Mouse (Mus musculus) B cell, adult 2 months (primary cell): ENCODE measurements around the gene Slc25a44.
A peak's percentile ranks its signal among the peaks of the same experiment; 100 is the strongest.
"Not testable (repeated sequence)": the region's sequence is repeated elsewhere in the genome, so short reads cannot be mapped to it uniquely, and the experiment has no call there.

ENCODE experiments used
- DNase-seq, 2 experiments: peaks; one replicate each; pipeline ENCODE4 v3.0.0; 2022

The Slc25a44 gene

DNA sequence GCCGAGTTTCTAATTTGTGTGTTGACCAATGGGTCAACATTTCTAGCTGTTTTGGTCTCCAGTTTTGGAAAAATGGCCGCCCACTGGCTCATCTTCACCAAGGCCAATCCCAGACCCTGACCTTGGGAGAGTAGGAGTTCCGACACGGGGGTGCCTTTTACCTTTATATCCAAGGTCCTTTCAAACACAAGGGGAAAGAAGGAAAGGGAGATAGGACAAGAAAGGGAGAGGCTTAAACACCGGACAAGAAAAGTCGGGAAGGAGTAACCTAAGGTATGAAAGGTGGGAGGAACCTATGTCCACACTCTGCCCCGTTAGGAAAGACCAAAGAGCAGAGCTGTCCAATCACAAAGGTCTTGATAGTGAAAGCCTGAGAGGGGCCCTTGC is 14.3 kb downstream of the Slc25a44 start:
- DNase-seq, result no peak

DNA sequence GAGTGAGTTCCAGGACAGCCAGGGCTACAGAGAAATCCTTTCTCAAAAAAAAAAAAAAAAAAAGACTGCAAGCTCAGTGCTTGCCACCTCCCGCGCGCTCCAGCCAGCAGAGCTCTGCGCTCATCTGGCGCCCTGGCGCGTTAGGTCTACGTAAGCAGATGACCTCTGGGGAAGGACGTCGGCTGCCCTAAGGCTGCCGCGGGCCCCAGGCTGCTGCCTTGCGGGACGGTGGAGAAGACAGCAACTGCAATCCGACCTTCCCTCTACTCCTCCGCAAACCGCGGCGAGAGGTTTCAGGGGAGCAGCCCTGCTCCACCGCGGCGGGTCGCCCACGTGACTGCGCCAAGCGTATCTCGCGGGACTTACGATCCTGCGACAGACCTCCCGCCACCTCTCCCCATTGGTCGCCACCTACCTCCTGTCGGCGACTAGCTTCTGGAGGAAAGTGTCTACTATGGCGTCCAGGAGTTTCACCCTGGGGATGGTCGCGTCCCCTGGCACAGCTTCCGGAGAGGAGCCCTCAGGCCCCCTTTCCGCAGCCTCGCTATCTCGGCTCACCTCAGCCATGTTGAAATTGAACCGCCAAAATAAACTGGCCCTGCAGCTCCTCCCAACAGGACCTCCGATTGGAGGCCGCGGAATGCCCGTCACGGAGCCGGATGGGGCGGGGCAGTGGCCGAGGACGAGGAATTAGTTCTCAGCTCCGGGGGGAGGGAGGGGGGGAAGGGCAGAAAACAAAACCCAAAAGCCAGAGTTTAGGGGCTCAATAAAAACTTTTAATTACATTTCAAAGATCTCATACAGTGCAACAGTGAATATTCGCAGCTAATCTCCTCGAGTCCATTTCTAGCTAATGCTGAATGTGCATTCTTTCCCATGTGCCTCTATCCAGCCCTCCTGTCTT is 14.9 kb downstream of the Slc25a44 start, which contains the start of gene Pmf1:
Gene Pmf1, minus strand, starts transcription at position 591 of the 904 bp plus-strand sequence.
- peak; percentile 93 for DNase-seq

DNA sequence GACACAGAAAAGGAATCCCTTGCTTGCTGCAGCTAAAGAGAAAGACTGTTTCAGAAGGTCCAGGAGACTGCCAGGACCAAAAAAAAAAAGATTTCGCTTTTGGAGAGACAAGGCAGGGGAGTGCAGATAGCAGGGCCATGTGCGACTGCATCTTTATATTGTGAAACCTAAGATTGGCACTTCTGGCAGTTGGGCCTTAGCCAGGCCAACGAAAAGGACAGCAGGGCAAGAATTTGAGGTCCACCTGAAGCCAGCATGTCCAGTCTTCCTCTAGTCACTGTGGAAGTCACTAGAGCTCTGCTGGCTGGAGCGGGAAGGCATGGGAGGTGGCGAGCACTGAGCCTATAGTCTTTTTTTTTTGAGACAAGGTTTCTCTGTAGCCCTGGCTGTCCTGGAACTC is 16.0 kb downstream of the Slc25a44 start:
- DNase-seq, result no peak

DNA sequence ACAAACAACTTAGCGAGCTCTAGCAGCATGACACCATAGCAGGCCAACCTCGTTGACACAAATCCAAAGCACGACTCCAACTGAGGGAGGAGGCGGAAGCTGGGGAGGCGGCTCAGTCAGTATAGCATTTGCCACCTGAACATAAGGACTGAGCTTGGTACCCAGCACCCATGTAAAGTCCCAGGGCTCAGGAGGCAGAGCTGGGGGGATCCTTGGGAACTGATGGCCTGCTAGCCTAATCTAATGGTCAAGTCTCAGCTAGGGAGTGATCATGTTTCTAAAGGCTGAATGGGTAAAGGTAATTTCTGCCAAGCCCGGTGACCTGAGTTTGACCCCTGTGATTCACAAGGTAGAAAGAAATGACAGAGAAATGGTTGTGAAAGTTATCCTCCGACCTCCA is 17.4 kb downstream of the Slc25a44 start:
- no peak for DNase-seq

DNA sequence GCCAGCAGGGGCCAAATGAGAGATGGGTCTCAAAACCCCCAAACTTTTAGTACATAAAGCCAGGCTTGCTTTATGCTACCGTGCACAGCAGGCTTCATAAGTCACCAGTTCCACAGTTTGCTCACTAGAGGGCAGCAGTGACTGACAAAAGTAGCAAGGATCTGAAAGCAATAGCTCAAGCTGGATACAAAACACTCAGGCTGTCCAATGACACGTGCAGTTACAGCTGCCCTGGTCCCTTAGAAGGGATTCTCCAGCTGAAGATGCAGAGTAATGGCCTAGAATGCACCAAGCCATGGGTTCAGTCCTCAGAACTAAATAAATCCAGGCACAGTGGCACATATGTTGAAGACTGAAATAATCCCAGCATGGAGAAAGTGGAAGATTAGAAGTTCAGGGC is 17.8 kb downstream of the Slc25a44 start:
- DNase-seq, result peak; percentile 68 to 72

DNA sequence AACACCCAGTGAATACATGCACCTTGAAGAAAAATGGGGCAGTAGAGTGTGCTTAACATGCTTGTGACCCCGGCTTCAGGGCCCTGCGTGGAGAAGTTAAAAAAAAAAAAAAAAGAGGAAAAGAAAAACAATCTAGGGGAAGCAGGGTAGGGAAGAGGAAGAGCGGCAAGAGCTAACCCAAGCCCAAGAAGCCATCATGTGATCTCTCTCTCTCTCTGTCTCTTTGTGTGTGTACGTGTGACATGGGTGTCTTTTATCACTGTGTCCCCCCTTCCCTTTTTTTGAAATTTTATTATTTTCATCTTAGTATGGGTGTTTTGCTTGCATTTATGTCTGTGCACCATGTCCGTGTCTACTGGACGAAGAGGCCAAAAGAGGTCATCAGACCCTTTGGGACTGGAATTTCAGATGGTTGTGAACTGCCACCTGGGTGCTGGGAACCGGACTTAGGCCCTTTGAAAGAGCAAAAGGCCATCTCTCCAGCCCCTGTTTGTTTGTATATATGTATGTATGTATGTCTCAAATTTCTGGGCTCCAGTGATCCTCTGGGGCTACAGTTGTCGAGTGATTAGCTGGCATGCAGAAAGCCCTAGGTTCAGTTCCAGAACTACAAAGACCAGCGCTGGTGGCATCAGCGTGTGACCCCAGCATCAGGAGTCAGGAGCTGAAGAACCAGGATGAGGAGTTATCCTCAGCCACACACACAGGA is 21.3 kb downstream of the Slc25a44 start:
- DNase-seq, result no peak

DNA sequence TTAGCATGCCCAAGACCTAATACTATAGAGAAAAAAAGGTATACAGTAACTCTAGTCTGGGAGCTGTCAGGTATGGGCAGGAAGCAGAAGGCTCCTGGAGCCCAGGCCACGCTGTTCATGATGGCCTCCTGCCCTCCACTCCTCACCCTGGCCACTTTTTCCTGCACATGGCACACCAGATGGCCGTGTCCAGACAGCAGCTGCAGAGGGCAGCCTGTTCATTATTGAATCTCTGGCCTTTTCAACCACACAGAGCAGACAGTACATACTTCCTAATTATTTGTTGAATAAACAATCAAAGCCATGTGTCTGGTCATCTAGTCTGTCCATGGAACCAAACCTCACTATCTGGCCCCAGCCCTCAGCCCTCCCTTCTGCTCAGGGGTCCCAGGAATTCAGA is 26.3 kb downstream of the Slc25a44 start:
- no peak for DNase-seq

DNA sequence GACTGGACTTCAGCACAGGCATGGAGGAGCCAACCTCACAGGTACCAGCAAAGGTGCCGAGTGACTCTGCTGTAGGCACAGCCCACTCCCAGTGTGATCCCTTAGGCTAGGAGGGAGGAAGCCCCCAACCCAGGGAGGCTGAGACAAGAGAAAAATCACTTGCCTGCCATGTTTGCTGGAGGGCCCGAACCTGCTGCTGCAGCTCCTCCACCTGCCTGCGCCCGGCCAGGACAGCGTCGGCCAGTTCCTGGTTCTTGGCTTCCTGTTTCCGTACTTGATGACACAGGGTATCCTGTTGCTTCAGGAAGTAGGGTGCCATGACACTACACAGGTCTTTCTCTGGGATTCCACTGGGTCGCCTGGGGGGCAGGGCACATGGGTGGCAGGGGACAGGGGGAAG is 29.2 kb downstream of the Slc25a44 start:
- DNase-seq, result peak; percentile 50 to 51

DNA sequence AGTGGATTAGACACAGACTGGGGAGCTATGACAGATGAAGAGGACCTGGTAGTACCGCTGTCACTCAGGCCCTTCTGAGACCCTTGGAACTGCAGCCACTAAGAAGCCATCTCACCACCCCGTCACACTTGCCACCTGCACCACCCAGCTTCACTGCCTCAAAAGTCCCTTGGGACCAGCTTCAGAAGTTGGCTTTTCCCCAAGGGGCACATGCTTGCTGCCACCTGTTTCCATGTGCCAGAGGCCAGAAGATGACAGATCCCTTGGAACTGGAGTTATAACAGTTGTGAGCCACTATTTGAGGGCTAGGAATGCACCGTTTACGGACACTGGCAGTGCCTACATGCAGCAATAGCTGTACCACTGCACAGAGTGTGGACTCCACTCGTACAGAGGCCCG is 29.7 kb downstream of the Slc25a44 start:
- DNase-seq, result peak; percentile 63 to 67

DNA sequence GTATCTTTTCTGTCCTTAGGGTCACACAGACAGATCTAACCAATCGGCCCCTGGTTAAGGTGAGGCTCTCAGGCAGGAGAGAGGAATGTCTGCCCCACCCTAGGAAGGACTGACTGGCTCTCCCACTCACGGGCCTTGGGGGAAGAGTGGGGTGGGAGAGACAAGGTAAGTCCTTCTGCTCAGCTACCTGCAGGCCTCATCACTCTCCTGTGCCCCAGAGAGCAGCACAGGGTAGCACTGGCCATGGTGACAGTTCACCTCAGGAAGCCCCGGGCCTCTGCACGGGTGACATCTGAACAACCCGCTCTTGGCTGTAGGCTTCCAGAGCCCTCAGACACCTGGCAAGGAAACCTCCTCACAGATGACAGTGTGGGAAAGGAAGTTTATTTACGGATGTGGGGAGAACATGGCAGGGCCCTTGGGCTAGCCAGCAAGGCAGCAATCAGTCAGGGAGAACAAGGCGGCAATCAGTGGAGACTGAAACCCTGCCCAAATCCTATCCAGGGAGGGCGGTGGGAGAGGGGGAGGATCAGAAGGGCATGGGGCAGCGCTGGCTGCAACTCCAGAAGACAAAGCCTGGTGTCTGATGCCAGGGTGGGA is 31.1 kb downstream of the Slc25a44 start:
- no peak for DNase-seq

DNA sequence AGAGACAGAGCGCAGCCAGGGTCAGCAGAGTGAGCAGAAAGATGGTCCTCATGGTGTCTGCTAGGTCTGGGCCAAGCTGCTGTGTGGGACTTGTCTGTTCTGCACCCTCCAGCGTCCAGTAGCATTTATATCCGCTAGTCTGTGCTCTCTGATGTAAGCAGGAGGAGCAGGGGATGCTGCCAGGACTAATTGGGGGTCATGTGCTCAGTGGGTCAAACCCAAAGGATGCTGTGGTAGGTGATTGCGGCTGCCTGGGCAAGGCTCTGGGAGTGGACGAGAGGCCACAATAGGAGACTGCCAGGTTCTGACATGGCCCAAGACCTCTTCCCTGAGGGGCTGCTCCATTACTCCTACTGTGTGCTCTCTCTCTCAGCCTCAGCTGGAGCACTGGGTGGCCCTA is 40.6 kb downstream of the Slc25a44 start, which contains the start of gene Bglap:
Gene Bglap, minus strand, starts transcription at position 101 of the 400 bp plus-strand sequence.
- DNase-seq, result no peak

DNA sequence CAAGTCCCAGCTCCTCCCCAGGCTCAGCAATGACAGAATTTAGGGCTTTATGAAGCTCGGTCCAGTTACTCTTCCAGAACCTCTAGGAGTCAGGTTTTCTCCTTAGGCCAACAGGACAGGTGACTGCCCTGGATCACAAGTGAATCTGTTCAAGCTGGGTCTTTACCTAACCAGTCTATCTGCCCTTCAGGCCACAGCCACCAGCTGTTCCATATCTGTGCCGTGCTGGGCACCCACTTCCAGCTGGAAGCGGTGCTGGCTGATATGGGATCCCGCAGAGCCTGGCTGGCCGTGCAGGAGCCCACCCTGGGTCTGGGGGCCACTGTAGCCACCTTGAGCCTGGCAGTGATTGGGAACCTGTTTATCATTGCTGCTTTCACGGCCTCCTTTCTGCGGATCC is 42.6 kb downstream of the Slc25a44 start:
- DNase-seq, result not testable (repeated sequence)

DNA sequence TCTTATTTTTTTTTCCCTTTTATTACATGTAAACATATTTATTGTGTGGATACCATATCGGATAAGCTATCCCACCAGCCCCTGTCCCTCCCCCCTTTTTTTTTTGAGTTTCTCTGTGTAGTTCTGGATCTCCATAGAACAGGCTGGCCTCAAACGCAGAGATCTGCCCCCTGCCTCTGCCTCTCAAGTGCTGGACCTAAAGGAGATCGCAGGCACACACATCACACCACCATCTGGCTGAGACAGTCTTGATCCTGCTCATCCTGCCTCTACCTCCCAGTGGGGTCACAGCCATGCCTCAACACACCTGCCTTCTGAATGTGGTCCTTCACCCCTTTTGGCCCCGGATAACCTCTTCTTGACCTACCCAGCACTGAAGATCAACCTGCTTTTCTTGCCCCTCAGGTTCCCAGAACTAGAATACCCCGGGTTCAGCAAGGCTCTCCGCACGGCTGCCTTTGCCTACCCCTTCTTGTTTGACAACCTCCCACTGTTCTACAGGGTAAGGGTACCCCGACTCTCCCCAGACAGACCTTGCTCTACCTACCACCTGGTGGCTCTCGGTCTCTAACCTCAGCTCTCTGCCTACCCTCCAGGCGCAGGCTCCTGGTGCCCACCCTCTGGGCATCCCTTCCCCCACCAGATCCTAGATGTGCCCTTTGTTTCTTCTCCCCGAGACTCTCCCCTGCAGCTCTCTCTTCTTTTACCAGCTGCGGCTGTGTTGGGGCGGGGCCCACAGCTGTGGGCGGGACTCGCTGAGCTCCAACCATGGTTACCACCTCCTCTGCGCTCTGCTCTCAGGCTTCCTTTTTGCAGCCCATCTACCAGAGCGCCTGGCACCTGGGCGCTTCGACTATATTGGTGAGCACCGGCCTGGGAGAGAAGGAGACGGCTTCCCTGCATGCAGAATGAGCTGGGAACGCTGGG is 43.3 kb downstream of the Slc25a44 start:
- DNase-seq, result peak; percentile 57 to 62

DNA sequence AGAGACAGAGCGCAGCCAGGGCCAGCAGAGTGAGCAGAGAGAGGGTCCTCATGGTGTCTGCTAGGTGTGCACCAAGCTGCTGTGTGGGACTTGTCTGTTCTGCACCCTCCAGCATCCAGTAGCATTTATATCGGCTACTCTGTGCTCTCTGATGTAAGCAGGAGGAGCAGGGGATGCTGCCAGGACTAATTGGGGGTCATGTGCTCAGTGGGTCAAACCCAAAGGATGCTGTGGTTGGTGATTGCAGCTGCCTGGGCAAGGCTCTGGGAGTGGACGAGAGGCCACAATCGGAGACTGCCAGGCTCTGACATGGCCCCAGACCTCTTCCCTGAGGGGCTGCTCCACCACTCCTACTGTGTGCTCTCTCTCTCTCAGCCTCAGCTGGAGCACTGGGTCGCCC is 46.3 kb downstream of the Slc25a44 start, which contains the start of gene Bglap2:
Gene Bglap2, minus strand, starts transcription at position 101 of the 400 bp plus-strand sequence.
- DNase-seq, result not testable (repeated sequence)

DNA sequence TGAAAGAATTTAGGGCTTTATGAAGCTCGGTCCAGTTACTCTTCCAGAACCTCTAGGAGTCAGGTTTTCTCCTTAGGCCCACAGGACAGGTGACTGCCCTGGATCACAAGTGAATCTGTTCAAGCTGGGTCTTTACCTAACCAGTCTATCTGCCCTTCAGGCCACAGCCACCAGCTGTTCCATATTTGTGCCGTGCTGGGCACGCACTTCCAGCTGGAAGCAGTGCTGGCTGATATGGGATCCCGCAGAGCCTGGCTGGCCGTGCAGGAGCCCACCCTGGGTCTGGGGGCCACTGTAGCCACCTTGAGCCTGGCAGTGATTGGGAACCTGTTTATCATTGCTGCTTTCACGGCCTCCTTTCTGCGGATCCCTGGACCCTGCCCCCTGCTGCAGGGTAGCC is 48.3 kb downstream of the Slc25a44 start:
- not testable (repeated sequence) for DNase-seq

DNA sequence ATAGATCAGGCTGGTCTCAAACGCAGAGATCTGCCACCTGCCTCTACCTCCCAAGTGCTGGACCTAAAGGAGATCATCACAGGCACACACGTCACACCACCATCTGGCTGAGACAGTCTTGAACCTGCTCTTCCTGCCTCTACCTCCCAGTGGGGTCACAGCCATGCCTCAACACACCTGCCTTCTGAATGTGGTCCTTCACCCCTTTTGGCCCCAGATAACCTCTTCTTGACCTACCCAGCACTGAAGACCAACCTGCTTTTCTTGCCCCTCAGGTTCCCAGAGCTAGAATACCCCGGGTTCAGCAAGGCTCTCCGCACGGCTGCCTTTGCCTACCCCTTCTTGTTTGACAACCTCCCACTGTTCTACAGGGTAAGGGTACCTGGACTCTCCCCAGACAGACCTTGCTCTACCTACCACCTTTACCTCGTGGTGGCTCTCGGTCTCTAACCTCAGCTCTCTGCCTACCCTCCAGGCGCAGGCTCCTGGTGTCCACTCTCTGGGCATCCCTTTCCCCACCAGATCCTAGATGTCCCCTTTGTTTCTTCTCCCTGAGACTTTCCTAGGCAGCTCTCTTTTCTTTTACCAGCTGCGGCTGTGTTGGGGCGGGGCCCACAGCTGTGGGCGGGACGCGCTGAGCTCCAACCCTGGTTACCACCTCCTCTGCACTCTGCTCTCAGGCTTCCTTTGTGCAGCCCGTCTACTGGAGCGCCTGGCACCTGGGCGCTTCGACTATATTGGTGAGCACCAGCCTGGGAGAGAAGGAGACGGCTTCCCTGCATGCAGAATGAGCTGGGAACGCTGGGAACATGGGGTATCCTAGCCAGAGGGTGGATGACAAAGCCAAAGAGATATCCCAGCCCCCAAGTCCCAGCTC is 49.0 kb downstream of the Slc25a44 start:
- DNase-seq, result peak in 1 of 2 experiments; percentile 16

DNA sequence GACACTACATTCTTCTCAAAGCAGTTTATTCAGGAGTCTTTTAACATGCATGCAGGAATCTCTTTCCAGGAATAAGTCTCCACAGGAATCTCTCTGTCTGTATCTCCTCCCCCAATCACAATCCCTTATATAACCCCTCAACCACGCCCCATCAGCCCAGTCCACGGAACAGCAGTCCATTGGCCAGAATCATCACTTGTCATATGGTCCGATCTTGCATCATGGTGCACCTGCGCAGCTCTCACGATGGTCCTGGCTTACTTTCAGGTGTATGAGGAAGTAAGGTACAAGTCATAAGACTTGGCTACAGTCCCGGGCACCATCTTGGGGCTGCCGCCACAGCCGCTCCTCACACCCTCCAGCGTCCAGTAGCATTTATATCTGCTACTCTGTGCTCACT is 52.3 kb downstream of the Slc25a44 start, which contains the start of gene Bglap3:
Gene Bglap3, minus strand, starts transcription at position 101 of the 400 bp plus-strand sequence.
- DNase-seq, result not testable (repeated sequence)

DNA sequence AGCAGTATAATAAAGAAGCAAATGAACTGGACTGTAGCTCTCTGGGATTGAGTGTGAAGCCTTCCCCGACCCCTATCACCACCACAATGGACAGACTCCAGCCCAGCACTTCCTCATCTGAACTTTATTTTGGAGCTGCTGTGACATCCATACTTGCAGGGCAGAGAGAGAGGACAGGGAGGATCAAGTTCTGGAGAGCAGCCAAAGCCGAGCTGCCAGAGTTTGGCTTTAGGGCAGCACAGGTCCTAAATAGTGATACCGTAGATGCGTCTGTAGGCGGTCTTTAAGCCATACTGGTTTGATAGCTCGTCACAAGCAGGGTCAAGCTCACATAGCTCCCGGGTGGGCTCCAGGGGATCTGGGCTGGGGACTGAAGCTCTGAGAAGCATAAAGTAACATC is 56.4 kb downstream of the Slc25a44 start:
- DNase-seq, result not testable (repeated sequence)

DNA sequence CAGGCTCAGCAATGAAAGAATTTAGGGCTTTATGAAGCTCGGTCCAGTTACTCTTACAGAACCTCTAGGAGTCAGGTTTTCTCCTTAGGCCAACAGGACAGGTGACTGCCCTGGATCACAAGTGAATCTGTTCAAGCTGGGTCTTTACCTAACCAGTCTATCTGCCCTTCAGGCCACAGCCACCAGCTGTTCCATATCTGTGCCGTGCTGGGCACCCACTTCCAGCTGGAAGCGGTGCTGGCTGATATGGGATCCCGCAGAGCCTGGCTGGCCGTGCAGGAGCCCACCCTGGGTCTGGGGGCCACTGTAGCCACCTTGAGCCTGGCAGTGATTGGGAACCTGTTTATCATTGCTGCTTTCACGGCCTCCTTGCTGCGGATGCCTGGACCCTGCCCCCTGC is 57.4 kb downstream of the Slc25a44 start:
- DNase-seq, result not testable (repeated sequence)

DNA sequence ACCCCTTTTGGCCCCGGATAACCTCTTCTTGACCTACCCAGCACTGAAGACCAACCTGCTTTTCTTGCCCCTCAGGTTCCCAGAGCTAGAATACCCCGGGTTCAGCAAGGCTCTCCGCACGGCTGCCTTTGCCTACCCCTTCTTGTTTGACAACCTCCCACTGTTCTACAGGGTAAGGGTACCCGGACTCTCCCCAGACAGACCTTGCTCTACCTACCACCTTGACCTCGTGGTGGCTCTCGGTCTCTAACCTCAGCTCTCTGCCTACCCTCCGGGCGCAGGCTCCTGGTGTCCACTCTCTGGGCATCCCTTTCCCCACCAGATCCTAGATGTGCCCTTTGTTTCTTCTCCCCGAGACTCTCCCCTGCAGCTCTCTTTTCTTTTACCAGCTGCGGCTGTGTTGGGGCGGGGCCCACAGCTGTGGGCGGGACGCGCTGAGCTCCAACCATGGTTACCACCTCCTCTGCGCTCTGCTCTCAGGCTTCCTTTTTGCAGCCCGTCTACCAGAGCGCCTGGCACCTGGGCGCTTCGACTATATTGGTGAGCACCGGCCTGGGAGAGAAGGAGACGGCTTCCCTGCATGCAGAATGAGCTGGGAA is 58.0 kb downstream of the Slc25a44 start:
- DNase-seq, result peak; percentile 66
